Mouse (Mus musculus) heart, postnatal 14 days (tissue): ENCODE data around the gene Sh3bgrl. TPM values are rescaled to one million over a fixed set of nuclear protein-coding genes. Genes with fewer than 3 reads are reported as not detected.
"Not testable (repeated sequence)": the region's sequence is repeated elsewhere in the genome, so short reads cannot be mapped to it uniquely, and the experiment has no call there.

ENCODE experiments used
- DNase-seq, 2 experiments: peaks; one replicate each; pipeline ENCODE4 v3.0.0; 2021 to 2022
- intact Hi-C: fragments of 180-260 bp; cut with DNase I; formaldehyde crosslinking; loops from one replicate; pipeline ENCODE4 v1.15.1; 2025
- long read RNA-seq, 2 experiments: library from polyadenylated mRNA; stranded (forward); transcript quantifications; one replicate each; pipeline ENCODE4 v2.0.0; 2021
- total RNA-seq, 2 experiments: library from RNA; stranded (reverse); gene quantifications; 2 replicates each; pipeline ENCODE4 v1.2.3; 2021

The Sh3bgrl gene
- total RNA-seq: 10 to 100 TPM; 39.6 to 49.5 TPM
- long read RNA-seq, experiment 1, transcript Sh3bgrl-201 (4 exons, 2,882 nt): major isoform, 76 of 93 reads
- long read RNA-seq, experiment 1, partial matches to known transcripts: 16 of 93 reads
- long read RNA-seq, experiment 1, other reads (novel, unspliced or antisense): 1 of 93 reads
- long read RNA-seq, experiment 2, transcript Sh3bgrl-201 (4 exons, 2,882 nt): major isoform, 55 of 82 reads
- long read RNA-seq, experiment 2, partial matches to known transcripts: 1 of 82 reads
- long read RNA-seq, experiment 2, other reads (novel, unspliced or antisense): 26 of 82 reads

GRCm38 (mm10) chrX:109095245-109096242, at the start of gene Sh3bgrl:
Gene Sh3bgrl (plus strand): TSS chrX:109095365.
- DNase-seq: peak; percentile 76
- intact Hi-C loops: loop anchor here (5.0 kb wide), 1 partner anchor 42 kb away; no protein-coding TSS in a partner anchor

GRCm38 (mm10) chrX:109047773-109048172, 47.4 kb upstream of the Sh3bgrl start:
- no peak for DNase-seq
- intact Hi-C loops: no loop called here

DNA sequence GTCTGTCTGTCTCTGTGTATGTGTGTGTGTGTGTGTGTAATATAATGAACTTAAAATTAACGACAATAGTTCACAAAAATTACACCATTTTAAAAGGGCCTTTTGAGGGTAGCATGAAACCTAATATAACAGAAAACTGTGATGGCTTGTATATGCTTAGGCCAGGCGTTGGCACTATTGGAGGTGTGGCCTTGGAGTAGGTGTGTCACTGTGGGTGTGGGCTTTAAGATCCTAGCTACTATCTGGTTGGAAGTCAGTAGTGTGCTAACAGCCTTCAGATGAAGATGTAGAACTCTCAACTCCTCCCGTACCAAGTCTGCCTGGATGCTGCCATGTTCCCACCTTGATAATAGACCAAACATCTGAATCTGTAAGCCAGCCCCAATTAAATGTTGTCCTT, 23.4 kb upstream of the Sh3bgrl start:
- intact Hi-C loops: loop anchor here (10.0 kb wide), 1 partner anchor 527 kb away; no protein-coding TSS in a partner anchor
- no peak for DNase-seq

- intact Hi-C loops: loop anchor here (5.0 to 10.0 kb wide), 2 partner anchors 162 to 531 kb away; no protein-coding TSS in a partner anchor
- no peak for DNase-seq
Observed at GRCm38 (mm10) chrX:109075716-109076115, 19.4 kb upstream of the Sh3bgrl start.

GRCm38 (mm10) chrX:109076355-109076754, 18.8 kb upstream of the Sh3bgrl start:
- intact Hi-C loops: loop anchor here (5.0 to 10.0 kb wide), 2 partner anchors 161 to 532 kb away; no protein-coding TSS in a partner anchor
- peak in 1 of 2 experiments; percentile 12 for DNase-seq

- DNase-seq: not testable (repeated sequence)
- intact Hi-C loops: loop anchor here (5.0 to 10.0 kb wide), 2 partner anchors 158 to 535 kb away; no protein-coding TSS in a partner anchor
Observed at GRCm38 (mm10) chrX:109079354-109079753, 15.8 kb upstream of the Sh3bgrl start.

- no peak for DNase-seq
- intact Hi-C loops: no loop called here
Observed at GRCm38 (mm10) chrX:109087073-109087472, 8.1 kb upstream of the Sh3bgrl start.

DNA sequence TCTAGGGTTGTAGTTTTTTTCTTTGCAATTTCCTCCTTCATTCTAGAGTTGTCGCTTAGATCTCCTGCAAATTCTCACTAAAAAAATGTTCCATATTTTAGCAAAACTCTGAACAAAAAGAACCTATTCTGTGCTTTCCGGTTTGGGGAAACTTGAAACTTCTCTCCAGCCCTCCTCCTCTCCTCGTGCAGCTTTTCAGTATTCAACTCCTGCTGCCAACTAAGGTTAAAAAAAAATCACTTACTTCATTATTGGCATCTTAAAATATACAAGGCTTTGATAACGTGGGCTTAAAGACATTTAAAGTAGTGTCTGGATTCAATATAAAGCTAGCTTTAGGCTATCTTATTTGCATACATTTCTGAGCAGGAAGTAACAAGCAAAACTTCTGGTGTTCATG, 365 bp upstream of the Sh3bgrl start:
- no peak for DNase-seq

DNA sequence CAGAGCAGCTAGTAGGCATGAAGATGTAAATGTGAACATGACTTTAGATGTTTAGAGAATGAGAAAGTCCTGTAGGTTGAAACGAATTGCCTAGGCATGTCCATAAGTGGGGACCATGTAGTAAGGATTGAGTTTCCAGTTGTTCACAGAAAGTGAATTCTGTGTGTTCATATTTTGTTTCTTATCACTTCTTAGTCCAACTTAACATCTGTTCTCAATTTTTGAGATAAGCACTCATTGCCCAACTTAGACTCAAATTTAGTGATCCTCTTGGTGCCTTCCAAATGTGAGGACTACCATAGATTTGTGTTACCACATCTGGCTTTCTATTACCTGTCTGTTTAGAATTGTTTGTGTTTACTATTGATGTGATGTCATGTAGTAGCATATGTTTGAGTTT, 3.3 kb downstream of the Sh3bgrl start:
- intact Hi-C loops: loop anchor here (5.0 kb wide), 1 partner anchor 39 kb away; no protein-coding TSS in a partner anchor
- DNase-seq: no peak

More for the DNA sequence above, 365 bp upstream of the Sh3bgrl start:
- intact Hi-C loops: loop anchor here (5.0 kb wide), 1 partner anchor 43 kb away; no protein-coding TSS in a partner anchor

DNA sequence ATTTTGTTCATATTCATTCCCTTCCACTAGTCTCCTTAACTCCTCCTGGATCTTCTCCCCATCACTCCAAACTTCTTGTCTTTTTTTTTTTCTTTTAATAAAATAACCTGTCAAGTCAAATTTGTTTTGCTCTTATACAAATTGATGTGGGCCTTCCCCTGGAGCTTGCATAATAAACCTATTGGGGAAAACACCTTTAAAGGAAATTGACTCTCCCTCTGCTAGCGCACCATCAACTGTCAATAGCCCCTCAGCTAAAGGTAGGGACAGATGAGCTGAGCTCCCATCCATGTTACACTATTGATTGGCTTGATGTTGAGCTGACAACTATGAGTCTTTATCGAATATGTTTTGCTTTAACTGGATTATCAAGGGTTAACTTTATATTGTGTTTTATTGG, 5.3 kb downstream of the Sh3bgrl start:
- intact Hi-C loops: no loop called here
- DNase-seq: no peak

DNA sequence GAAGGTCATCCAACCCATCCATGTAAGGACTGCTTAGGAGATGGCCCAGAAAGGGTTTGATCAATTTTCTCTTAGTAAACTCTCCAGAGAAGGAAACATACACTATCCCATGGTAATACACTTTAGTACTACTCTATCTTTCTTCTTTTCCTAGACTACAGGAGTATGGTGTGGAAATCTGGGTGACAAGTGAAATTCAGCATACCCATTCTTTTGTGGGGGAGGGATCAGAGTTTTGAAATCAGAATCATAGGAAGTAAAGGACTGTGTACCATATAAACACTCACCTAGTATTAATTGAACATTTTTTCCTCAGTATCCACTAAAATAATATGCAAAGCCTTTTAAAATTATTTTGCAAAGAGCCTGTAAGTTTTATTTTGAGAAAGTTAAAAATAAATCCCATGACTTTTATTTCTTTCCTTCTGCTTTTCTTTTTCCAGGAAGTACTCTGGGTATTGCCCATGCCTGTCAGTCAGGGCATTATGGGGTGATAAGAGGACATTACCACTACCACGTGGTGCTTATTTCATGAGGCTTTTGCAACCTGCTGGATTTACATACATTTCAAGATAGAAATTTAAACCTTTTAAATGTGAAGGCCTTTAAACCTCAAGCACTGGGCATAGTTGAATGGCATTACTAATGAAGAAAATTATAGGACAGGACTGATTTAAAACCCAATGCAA, 13.1 kb downstream of the Sh3bgrl start:
- no peak for DNase-seq
- intact Hi-C loops: no loop called here

DNA sequence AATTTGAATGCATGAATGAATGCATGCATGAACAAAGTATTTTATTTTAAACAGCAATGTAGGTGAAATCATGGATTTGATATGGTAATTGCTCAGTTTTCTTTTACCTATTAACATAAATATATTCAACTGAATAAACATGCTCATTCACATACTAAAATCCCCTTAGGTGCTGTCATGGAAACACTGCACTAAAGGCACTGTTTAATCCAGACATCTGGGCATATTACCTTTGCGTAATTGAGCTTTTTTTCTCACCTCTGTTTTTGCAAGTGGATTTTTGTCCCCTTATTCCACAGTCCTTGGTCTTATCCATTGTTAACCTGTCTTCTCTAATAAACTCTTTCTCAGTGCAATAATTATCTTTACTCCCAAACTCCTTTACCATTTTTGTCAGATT, 17.7 kb downstream of the Sh3bgrl start:
- intact Hi-C loops: no loop called here
- no peak for DNase-seq

DNA sequence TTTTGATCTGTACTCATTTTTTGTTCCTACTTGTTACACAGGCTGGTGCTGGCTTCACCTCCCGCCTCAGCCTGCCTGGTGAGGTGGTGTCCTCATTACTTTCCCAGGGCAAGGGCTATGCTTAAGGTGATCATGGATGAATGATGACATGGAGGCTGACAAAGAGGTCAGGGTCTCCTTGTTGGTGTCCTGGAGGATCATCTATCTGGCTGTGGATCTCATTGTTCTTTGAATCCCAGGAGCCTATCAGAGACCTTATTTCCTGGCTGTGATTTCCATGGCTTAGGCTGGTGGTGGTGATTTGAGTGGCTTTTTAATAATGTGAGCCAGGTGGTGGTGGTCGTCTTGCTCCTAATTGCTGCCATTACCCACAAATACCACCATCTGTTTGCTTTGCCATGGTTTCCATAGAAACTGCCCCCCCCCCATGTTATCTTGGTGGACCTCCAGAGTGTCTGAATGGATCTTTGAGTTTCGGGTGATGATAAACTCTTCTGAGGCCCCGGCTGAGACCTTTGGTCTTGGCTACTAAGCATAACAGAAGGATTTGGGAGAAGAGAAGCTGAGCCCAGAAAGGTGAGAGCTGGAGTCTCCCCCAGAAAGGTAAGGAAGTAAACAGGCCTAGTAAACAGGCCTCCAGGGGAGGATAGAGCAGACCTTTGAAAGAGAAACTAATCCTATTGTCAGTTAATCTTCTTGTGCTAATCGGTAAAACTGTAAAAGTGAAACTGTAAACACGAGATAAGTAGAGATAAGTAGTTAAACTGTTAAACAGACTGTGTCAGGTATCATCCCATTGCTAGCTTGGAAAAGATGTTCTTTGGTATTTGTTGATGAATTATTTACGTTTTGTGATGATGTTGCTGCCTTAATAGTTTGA, 18.5 kb downstream of the Sh3bgrl start:
- intact Hi-C loops: no loop called here
- DNase-seq: no peak

- intact Hi-C loops: no loop called here
- DNase-seq: no peak
Observed at GRCm38 (mm10) chrX:109119829-109120826, 25.0 kb downstream of the Sh3bgrl start.

- DNase-seq: no peak
- intact Hi-C loops: no loop called here
Observed at GRCm38 (mm10) chrX:109121161-109121560, 26.0 kb downstream of the Sh3bgrl start.

- DNase-seq: no peak
- intact Hi-C loops: no loop called here
Observed at GRCm38 (mm10) chrX:109122670-109123069, 27.5 kb downstream of the Sh3bgrl start.

DNA sequence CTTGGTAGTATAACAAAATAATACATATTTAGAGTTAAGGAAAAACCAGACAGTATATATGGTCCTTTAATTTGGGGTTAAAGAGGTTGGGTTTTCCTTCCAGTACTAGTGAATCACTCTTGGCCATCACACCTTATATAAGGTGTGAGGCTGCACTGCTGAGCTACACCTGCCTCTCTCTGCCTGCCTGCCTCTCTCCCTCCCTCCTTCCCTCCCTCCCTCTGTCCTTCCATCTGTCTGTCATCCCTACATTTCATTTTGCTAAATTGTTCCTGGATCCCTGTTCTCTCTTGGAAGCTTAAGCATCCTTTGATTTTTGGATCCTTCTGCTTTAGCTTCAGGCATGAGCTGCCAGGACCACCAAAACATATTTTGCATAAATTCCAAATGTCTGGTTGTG, 28.6 kb downstream of the Sh3bgrl start:
- DNase-seq: no peak

GRCm38 (mm10) chrX:109126847-109127246, 31.7 kb downstream of the Sh3bgrl start:
- intact Hi-C loops: no loop called here
- no peak for DNase-seq

More for the DNA sequence above, 28.6 kb downstream of the Sh3bgrl start:
- intact Hi-C loops: no loop called here
